Mouse (Mus musculus): ENCODE results near the gene Bhlhe40.

DNA sequence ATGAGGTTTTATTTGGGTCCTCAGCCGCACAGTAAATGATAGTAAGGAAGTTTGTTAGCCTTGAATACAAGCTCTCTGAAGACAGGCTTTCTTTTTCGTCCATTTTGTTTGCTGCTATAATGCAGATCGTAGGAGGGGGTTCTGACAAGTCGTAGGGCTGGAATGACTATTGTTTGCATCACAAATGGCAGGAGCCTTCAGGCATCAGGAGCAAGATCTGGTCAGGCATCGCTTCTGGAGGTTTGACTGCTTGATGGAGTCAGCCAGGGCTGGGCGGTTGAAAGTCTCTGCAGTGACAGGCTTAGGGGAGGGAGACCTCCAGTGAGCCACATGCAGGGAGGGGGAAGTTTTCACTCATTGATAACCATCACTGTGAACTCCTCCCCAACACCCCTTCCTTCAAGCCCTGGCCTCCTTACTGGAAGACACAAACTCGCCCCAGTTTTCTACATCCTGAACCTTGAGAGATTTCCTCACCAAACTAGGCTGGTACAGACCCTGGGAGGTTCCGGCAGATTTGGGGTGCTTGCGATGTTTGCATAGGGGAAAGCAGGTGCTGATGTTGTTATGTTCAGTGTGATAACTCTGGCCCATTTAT, 25.4 kb downstream of the Bhlhe40 start:
- TF ChIP-seq POLR2A (IDR thresholded peaks at IDR 0.05; ENCODE audit: control insufficient read depth, extremely low read depth, insufficient read depth, low read length, poor library complexity) (no peak), CTCF (IDR thresholded peaks at IDR 0.05; ENCODE audit: borderline replicate concordance, control insufficient read depth, extremely low read depth, insufficient read depth, low read length, poor library complexity) (no peak)
